Mouse (Mus musculus): ENCODE results near the gene Crtc1. TPM values are rescaled to one million over a fixed set of nuclear protein-coding genes. Genes with fewer than 3 reads are reported as not detected.
A peak's percentile ranks its signal among the peaks of the same experiment; 100 is the strongest.

Gene Crtc1
- polyA plus RNA-seq, 1 experiment: 15.1 TPM

DNA sequence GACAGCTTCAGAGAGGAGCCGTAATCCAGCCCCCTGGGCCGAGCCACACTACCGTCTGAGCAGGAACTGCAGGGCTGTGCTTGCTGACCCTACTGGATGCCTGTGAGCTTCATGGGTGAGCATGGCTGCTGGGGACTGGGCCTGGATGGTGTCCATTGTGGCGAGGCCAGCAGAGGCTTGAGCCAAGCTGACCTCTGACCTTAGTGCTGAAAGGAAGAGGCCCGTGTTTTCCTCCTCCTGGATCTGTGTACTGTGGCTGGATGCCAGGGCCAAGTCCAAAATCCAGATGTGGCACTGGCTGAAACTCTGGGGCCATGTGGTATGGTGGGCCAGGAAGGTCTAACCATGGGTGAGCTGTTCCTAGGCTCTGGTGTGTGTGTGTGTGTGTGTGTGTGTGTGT is 75.3 kb downstream of the Crtc1 start:
- H3K4me3 ChIP-seq (ENCODE audit: low read depth, low read length): no peak overlapping the region
- H3K4me1 ChIP-seq (ENCODE audit: control insufficient read depth, insufficient read depth, insufficient read length, low read length): peaks cover 8% of the 10 kb centered on the region
- H3K36me3 ChIP-seq (ENCODE audit: control insufficient read depth, insufficient read depth, low read length): no peaks in the 10 kb centered on the region
- TF ChIP-seq CTCF (IDR thresholded peaks at IDR 0.05; ENCODE audit: extremely low read depth, insufficient read length, insufficient replicate concordance, low read depth, low read length) (no peak), POLR2A (IDR thresholded peaks at IDR 0.05; ENCODE audit: low read depth, low read length) (no peak)
- H3K27me3 ChIP-seq (ENCODE audit: control insufficient read depth, insufficient read depth, low read length): no peaks in the 10 kb centered on the region
- WGBS: 32% methylated on average over 5 of the region's 5 CpGs
- H3K27ac ChIP-seq (ENCODE audit: insufficient read depth, low read depth, low read length): no peak overlapping the region

DNA sequence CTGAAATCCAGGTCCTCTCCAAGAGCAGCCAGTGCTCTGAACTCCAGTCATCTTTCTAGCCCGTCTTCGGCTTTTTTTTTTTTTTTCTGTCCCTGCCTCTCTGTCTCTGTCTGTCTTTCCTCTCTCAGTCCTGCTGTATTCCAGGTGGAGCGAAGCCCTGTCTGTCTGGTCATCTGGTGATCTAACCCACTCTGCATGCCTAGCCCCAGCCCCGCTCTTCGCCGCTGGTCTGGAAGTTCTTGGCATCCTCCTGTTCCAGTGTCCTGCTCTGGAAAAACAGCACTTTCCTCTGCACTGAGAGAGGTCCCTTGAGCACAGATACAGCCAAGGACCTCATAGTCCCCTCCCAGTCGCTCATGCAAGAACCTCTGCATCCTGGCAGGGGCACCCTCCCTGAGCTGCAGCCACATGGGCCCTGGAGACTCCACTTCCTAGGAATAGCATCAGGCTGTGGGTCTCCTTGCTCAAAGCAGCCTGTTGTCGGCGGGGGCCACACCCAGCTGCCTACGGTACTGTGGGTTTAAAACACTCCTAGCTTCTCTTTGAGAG is 77.8 kb downstream of the Crtc1 start:
- Histone ChIP-seq H3K27ac (ENCODE audit: insufficient read depth, low read depth, low read length) (no peak overlapping the region), H3K27me3 (ENCODE audit: control insufficient read depth, insufficient read depth, low read length) (no peaks in the 10 kb centered on the region), H3K4me3 (ENCODE audit: low read depth, low read length) (no peak overlapping the region), H3K4me1 (ENCODE audit: control insufficient read depth, insufficient read depth, insufficient read length, low read length) (peaks cover 8% of the 10 kb centered on the region), H3K36me3 (ENCODE audit: control insufficient read depth, insufficient read depth, low read length) (no peaks in the 10 kb centered on the region)
- TF ChIP-seq CTCF (IDR thresholded peaks at IDR 0.05; ENCODE audit: extremely low read depth, insufficient read length, insufficient replicate concordance, low read depth, low read length) (no peak), POLR2A (IDR thresholded peaks at IDR 0.05; ENCODE audit: low read depth, low read length) (no peak)
- WGBS: 84% methylated on average over 10 of the region's 10 CpGs

DNA sequence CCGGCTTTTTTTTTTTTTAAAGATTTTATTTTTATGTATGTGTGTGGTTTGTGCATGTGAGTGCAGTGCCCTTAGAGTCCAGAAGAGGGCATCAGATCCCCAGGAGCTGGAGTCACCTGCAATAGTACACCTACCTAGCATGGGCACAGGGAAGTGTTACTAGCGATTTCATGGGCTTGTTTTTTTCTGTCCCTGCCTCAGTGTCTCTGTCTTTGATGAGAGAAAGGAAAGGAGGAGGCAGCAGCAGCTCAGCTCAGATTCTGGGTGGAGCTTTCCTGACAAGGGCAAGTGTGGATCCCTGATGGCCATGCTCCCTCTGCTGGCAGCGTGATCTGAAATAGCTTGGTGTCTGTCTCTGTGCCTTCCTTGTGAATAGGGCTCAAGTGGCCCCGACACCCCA is 78.6 kb downstream of the Crtc1 start:
- no peaks in the 10 kb centered on the region for H3K36me3 ChIP-seq (ENCODE audit: control insufficient read depth, insufficient read depth, low read length)
- no peak overlapping the region for H3K27ac ChIP-seq (ENCODE audit: insufficient read depth, low read depth, low read length)
- WGBS: 61% methylated on average over 4 of the region's 4 CpGs
- no peak overlapping the region for H3K4me3 ChIP-seq (ENCODE audit: low read depth, low read length)
- peaks cover 8% of the 10 kb centered on the region for H3K4me1 ChIP-seq (ENCODE audit: control insufficient read depth, insufficient read depth, insufficient read length, low read length)
- no peaks in the 10 kb centered on the region for H3K27me3 ChIP-seq (ENCODE audit: control insufficient read depth, insufficient read depth, low read length)
- TF ChIP-seq POLR2A (IDR thresholded peaks at IDR 0.05; ENCODE audit: low read depth, low read length) (no peak), CTCF (IDR thresholded peaks at IDR 0.05; ENCODE audit: extremely low read depth, insufficient read length, insufficient replicate concordance, low read depth, low read length) (peak; percentile 53; the same call in 1 of the 2 replicates)

GRCm38 (mm10) chr8:70359411-70359810 is 80.0 kb downstream of the Crtc1 start:
- peaks cover 6% of the 10 kb centered on the region for H3K4me1 ChIP-seq (ENCODE audit: control insufficient read depth, insufficient read depth, insufficient read length, low read length)
- TF ChIP-seq POLR2A (IDR thresholded peaks at IDR 0.05; ENCODE audit: low read depth, low read length): no peak
- TF ChIP-seq CTCF (IDR thresholded peaks at IDR 0.05; ENCODE audit: extremely low read depth, insufficient read length, insufficient replicate concordance, low read depth, low read length): no peak
- 26% methylated on average over 3 of the region's 3 CpGs for WGBS
- no peaks in the 10 kb centered on the region for H3K27me3 ChIP-seq (ENCODE audit: control insufficient read depth, insufficient read depth, low read length)
- H3K4me3 ChIP-seq (ENCODE audit: low read depth, low read length): no peak overlapping the region
- H3K36me3 ChIP-seq (ENCODE audit: control insufficient read depth, insufficient read depth, low read length): no peaks in the 10 kb centered on the region
- no peak overlapping the region for H3K27ac ChIP-seq (ENCODE audit: insufficient read depth, low read depth, low read length)

DNA sequence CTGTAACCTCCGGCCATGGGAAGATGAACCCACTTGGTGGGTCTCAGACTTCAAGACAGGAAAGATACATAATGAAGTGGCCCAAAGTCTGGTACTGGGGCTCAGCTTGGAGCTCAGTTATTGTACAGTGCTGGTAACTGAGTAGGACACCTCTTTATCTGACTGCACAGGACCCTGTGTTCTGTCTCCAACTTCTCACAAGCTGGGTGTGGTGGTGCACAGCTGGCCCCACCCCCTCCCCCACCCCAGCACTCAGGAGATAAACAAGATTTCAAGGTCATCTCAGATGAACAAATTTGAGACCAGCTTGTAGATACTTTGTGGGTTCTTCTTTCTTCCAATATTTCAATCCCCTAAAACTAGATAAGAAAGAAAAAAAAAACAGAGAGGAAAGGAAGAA is 83.3 kb downstream of the Crtc1 start:
- Histone ChIP-seq H3K27ac (ENCODE audit: insufficient read depth, low read depth, low read length) (no peak overlapping the region), H3K4me1 (ENCODE audit: control insufficient read depth, insufficient read depth, insufficient read length, low read length) (peaks cover 17% of the 10 kb centered on the region; the same call in 1 of the 2 replicates), H3K4me3 (ENCODE audit: low read depth, low read length) (no peak overlapping the region), H3K27me3 (ENCODE audit: control insufficient read depth, insufficient read depth, low read length) (no peaks in the 10 kb centered on the region), H3K36me3 (ENCODE audit: control insufficient read depth, insufficient read depth, low read length) (no peaks in the 10 kb centered on the region)
- 89% methylated on average over 1 of the region's 1 CpGs for WGBS
- TF ChIP-seq POLR2A (IDR thresholded peaks at IDR 0.05; ENCODE audit: low read depth, low read length) (no peak), CTCF (IDR thresholded peaks at IDR 0.05; ENCODE audit: extremely low read depth, insufficient read length, insufficient replicate concordance, low read depth, low read length) (no peak)

DNA sequence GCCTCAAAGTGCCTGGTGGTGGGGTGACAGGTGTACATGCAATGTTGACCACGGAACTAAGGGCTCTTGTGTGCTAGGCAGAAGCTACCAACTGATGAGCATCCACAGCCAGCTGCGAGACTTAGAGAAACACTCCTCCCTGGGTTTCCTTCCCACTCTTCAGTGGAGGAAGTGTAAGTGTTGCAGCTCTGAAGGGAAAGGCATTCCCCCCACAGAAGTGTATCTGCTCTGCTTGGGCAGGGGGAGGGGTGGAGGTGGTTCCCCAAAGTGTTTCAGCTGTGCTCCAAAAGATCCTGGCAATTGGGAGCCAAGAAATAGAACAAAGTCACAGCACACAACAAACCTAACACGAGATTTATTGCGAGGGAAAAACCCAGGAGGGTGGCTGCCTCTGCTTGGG is 85.4 kb downstream of the Crtc1 start:
- H3K4me3 ChIP-seq (ENCODE audit: low read depth, low read length): peak overlapping the region; percentile 57

DNA sequence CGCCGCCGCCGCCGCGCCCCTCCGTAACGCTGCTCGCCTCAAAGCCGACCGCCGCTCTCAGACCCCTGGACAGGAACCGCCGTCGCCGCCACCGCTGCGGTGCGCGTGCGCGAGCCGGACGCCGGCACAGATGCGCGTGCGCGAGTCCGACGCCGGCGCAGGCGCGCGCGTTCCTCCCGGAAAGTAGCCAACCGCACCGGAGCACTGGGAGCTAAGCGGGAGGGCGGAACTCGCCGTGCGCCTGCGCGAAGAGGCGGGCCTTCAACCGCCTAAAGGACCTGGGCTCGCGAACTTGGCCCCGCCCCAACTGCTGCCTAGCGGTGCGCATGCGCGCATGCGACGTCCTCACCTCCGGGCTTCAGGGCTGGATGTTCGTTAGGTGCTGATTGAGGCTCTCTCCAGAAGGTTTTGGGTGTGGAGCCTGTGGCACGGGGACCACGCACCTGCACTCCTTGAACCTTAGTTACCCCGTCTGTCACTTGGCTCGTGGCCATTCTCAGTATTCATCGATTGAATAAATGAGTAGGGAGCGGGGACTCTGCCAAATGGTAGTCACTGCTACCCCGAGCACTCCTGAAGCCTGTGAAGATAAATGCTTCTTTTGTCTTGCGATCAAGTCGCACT is 86.1 kb downstream of the Crtc1 start, which contains the start of gene Upf1:
Upf1 (minus strand) TSS at position 85 of the 624 bp plus-strand sequence.
- Histone ChIP-seq H3K36me3 (ENCODE audit: control insufficient read depth, insufficient read depth, low read length) (peaks cover 6% of the 10 kb centered on the region; the same call in 1 of the 2 replicates), H3K27ac (ENCODE audit: insufficient read depth, low read depth, low read length) (peak within 1 kb of the TSS; percentile 72), H3K4me1 (ENCODE audit: control insufficient read depth, insufficient read depth, insufficient read length, low read length) (peaks cover 40% of the 10 kb centered on the region), H3K4me3 (ENCODE audit: low read depth, low read length) (peak within 1 kb of the TSS; percentile 89), H3K27me3 (ENCODE audit: control insufficient read depth, insufficient read depth, low read length) (no peaks in the 10 kb centered on the region)
- under 1% methylated on average over 68 of the region's 69 CpGs for WGBS
- no peak for TF ChIP-seq CTCF (IDR thresholded peaks at IDR 0.05; ENCODE audit: extremely low read depth, insufficient read length, insufficient replicate concordance, low read depth, low read length)
- TF ChIP-seq POLR2A (IDR thresholded peaks at IDR 0.05; ENCODE audit: low read depth, low read length): peak; percentile 78

More for the DNA sequence above, 85.4 kb downstream of the Crtc1 start:
- WGBS: 14% methylated on average over 4 of the region's 4 CpGs
- peaks cover 33% of the 10 kb centered on the region for H3K4me1 ChIP-seq (ENCODE audit: control insufficient read depth, insufficient read depth, insufficient read length, low read length)
- no peaks in the 10 kb centered on the region for H3K27me3 ChIP-seq (ENCODE audit: control insufficient read depth, insufficient read depth, low read length)
- no peak for TF ChIP-seq POLR2A (IDR thresholded peaks at IDR 0.05; ENCODE audit: low read depth, low read length)
- TF ChIP-seq CTCF (IDR thresholded peaks at IDR 0.05; ENCODE audit: extremely low read depth, insufficient read length, insufficient replicate concordance, low read depth, low read length): no peak
- H3K36me3 ChIP-seq (ENCODE audit: control insufficient read depth, insufficient read depth, low read length): peaks cover 5% of the 10 kb centered on the region; the same call in 1 of the 2 replicates
- H3K27ac ChIP-seq (ENCODE audit: insufficient read depth, low read depth, low read length): peak overlapping the region; percentile 72
